Mouse (Mus musculus): ENCODE data around the gene Drg1.
"Not testable (repeated sequence)": the region's sequence is repeated elsewhere in the genome, so short reads cannot be mapped to it uniquely, and the experiment has no call there.

Drg1 gene

GRCm38 (mm10) chr11:3167571-3168001, 98.6 kb downstream of the Drg1 start:
- not testable (repeated sequence) for DNase-seq (ENCODE audit: extremely low read depth, low read depth)

GRCm38 (mm10) chr11:3167129-3167528, 99.1 kb downstream of the Drg1 start:
- not testable (repeated sequence) for DNase-seq (ENCODE audit: extremely low read depth, low read depth)

GRCm38 (mm10) chr11:3166321-3166720, 99.9 kb downstream of the Drg1 start:
- DNase-seq (ENCODE audit: extremely low read depth, low read depth): not testable (repeated sequence)

DNA sequence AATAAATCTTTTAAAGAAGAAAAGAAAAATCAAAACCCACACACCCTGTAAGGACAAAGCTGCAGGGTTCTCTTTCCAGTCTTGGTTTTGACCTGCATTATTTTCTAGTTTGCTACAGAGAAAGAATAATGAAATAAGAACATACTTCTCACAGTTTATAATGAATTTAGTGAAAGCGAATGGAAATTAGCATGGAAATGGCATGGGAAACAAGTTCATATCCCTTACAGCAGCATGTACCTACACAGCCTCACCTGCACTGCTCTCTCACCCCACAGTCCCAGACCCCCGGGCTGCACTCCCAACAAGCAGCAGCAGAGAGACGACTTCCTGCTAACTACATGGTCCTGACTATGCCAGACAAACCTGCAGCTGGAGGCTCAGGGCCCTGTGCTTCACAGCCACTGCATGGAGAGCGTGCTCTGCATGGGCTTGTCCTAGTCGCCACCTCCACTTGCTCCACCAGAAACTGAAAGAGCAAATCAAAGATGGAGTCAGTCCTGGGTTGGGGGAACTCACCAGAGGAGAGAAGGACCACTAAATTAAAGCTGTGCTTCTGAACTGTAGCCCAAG, 100.9 kb downstream of the Drg1 start:
- DNase-seq (ENCODE audit: extremely low read depth, low read depth): not testable (repeated sequence)

- not testable (repeated sequence) for DNase-seq (ENCODE audit: extremely low read depth, low read depth)
Measured at GRCm38 (mm10) chr11:3163661-3164060, 102.6 kb downstream of the Drg1 start.

- DNase-seq (ENCODE audit: extremely low read depth, low read depth): not testable (repeated sequence)
Measured at GRCm38 (mm10) chr11:3163122-3163521, 103.1 kb downstream of the Drg1 start.

DNA sequence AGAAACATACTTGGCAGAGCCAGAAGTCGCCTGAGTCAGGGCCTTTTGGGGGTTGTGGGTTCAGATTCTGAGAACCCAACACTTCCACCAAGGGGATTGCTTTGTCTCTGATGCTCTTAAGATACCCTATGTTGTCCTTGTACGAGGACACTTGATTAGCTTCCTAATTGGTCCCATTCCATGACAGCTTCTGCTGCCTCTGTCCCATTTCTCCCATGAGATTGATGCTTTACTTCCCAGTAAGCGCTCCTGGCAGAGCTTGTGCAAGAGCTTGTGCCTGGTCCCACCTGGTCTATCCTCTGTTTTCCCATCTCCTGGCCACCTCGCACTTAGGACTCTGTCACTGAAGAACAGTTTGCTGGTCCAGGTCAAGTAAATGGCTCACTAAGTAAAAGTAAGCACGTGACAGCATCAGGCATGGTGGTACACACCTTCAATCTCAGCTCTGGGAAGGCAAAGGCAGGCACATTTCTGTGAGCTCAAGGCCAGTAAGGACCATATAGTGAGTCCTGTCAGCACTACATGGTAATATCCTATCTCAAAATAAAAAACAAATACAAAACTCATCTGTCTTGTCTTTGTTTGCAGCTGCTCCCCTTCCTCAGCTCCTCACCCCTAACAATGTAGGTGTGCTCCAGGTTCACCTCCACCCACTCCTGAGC, 103.8 kb downstream of the Drg1 start:
- DNase-seq (ENCODE audit: extremely low read depth, low read depth): not testable (repeated sequence)

- not testable (repeated sequence) for DNase-seq (ENCODE audit: extremely low read depth, low read depth)
Measured at GRCm38 (mm10) chr11:3161370-3161769, 104.8 kb downstream of the Drg1 start.

DNA sequence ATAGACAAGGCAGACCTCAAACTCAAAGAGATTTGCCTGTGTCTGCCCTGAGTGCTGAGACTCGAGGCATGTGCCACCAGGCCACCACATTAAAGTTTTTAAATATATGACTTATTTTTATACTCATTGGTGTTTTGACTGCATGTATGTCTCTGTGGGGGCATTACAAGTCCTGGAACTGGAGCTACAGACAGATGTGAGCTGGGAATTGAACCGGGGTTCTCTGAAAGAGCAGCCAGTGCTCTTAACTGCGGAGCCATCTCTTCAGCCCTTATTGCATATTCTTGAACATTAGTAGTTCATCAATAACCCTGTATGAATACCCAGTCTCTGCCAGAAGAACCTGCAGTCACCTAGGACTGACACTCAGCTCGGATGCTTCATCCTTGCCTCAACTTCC, 107.4 kb downstream of the Drg1 start:
- not testable (repeated sequence) for DNase-seq (ENCODE audit: extremely low read depth, low read depth)

- not testable (repeated sequence) for DNase-seq (ENCODE audit: extremely low read depth, low read depth)
Measured at GRCm38 (mm10) chr11:3157996-3158395, 108.2 kb downstream of the Drg1 start.

DNA sequence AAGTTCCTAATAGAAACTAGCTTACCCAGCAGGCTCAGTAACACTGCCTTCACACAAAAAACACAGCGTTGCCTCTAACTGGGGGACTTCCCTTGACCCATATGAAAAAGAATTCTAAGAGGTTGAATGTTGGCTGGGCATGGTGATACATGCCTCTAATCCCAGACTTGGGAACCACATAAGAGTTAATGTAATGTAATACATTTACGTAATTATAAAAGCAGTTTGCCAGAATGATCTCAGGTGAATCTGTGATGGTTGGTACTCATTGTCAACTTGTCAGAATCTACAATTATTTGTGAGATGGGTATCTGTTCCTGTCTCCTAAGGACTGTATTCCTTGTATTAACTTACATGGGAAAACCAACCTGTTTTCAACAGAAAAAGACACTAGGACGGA, 109.2 kb downstream of the Drg1 start:
- DNase-seq (ENCODE audit: extremely low read depth, low read depth): not testable (repeated sequence)

GRCm38 (mm10) chr11:3153666-3154397, 112.4 kb downstream of the Drg1 start:
- DNase-seq (ENCODE audit: extremely low read depth, low read depth): not testable (repeated sequence)

DNA sequence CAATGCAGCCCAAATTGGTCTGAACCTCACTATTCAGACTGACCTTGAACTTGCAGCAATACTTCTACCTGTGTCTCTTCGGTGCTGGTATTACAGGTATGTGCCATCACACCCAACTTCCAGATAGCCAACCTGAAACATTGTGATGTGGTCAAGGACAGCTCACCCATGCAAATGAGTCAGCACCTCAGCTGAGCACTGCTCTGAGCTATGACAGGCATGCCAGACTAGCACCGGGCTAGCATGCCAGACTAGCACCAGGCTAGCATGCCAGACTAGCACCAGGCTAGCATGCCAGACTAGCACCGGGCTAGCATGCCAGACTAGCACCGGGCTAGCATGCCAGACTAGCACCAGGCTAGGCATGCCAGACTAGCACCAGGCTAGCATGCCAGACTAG, 114.9 kb downstream of the Drg1 start:
- not testable (repeated sequence) for DNase-seq (ENCODE audit: extremely low read depth, low read depth)

DNA sequence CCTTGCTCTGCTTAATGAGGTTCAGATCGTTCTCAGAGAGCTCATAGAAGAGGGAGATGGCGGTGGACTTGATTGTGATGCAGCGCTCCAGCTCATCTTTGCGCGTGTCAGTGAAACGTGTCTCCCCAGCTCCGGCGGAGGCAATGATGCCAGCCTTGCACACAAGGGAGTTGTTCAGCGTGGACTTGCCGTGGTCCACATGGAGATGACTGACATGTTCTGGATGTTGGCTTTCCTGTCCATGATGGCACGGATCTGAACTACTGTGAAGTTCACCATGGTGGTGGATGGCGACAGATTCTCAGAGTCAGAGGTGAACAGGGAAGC, 115.6 kb downstream of the Drg1 start:
- not testable (repeated sequence) for DNase-seq (ENCODE audit: extremely low read depth, low read depth)

DNA sequence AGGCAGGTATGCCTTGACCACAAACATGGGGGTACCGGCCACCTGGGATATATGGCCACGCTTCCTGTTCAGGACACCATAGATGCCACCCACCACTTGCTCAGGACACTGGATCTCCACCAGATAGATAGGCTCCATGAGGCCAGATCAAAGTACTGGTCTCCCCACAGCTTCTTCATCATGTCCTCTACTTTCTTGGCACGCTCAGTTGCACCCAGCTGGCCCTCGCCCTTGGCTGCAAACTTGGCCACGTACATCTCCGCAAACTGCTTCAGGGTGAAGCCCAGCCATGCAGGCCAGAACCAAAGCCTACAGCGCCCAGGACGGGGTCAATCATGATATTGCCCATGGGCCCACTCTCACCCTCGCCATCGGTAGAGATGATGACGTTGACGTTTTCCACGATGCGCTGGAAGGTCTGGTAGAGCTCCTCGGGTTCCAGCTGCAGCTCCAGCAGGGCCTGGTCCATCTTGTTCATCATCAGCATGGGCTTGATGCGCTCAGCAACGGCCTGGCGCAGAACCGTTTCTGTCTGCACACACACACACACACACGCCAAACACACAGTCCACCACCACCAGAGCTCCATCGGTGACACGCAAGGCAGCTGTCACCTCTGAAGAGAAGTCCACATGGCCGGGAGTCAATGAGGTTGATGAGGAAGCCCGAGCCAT, 116.1 kb downstream of the Drg1 start:
- DNase-seq (ENCODE audit: extremely low read depth, low read depth): not testable (repeated sequence)

DNA sequence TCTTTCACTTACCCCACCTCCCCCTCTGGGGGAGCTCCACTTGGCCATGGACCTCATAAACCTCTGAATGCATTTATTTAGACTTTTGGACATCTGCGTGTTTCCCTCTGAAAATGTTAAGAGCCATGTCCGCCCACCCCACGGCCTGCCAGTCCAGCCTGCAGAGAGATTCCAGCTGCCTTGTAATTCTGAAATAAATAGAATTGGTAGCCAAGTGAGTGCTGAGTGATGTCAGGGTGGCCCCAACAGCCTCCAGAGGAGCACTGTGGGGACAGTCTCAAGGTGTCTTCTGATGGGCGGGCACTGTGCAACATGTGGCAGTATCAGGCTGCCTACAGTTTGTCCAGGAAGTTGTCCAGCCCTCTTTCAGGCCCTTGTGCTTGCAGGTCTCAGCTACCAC, 116.7 kb downstream of the Drg1 start:
- DNase-seq (ENCODE audit: extremely low read depth, low read depth): not testable (repeated sequence)

DNA sequence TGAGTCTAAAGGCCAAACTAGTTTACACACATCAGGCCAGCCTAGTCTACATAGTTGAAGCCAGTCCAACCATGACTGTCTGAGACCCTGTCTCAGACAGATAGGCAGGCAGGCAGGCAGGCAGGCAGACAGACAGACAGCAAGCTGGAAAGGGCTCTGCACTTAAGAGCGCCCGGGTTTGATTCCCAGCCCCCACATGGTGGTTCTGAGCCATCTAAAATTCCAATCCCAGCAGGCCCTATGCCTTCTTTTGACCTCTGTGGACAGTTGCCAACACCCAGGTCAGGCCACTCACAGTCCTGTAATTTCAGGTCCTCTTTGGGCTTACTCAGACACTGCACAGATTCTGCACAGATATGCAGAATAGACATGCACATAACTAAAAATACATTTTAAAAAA, 119.4 kb downstream of the Drg1 start:
- DNase-seq (ENCODE audit: extremely low read depth, low read depth): not testable (repeated sequence)

DNA sequence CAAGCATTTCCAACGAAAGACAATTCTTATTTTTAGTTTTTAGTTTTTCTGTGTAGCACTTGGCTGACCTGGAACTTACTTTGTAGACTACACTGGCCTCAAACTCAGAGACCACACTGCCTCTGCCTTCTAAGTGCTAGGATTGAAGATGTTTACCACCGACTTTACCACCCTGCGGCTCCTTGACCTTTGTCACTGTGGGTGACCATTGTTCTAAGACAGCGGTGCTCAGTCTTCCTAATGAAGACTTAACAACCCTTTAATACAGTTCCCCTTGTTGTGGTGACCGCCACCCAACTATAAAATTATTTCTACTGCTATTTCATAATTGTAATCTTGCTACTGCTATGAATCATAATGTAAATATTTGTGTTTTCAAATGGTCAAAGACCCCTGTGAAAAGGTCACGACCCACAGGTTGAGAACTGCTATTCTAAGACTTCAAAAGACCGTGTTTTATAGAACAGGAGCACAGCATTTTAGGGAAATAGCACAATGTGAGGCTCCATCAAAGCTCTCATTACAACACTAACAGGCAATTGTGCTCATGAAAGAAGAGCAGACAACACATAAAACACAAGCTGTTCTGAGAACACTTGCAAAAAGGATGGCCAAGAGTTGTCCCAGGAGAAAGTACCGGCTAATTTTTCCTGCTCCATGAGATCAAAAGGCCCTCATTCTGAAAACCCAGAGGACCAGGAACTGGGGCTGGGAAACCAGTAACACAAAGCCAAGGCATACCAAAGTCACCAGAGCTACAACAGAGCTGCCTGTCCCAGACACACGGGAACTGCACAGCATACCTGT, 120.7 kb downstream of the Drg1 start:
- DNase-seq (ENCODE audit: extremely low read depth, low read depth): not testable (repeated sequence)

DNA sequence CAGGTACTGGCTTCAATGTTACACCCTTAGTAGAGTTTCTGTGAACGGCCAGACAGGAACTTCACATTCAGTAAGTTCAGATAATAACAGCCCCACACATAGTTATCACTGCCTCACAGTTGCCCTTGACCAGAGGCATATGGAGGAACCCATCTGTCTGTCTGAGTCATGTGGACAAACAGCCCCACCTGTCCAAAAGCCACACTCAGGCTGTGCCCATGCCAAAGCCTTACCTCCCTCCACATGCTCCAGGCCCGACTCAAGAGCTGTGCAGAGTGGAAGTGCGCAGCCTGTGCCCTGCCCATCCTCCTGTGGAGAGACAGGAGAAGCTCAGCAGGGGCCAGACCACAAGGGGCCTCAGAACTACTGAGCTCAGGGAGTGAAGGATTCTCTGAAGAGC, 122.2 kb downstream of the Drg1 start:
- DNase-seq (ENCODE audit: extremely low read depth, low read depth): not testable (repeated sequence)

- not testable (repeated sequence) for DNase-seq (ENCODE audit: extremely low read depth, low read depth)
Measured at GRCm38 (mm10) chr11:3142413-3142812, 123.8 kb downstream of the Drg1 start.

GRCm38 (mm10) chr11:3140967-3141535, 125.2 kb downstream of the Drg1 start:
- not testable (repeated sequence) for DNase-seq (ENCODE audit: extremely low read depth, low read depth)
